Mouse (Mus musculus): ENCODE measurements around the gene Gm5148. TPM values are rescaled to one million over a fixed set of nuclear protein-coding genes. Genes with fewer than 3 reads are reported as not detected.

Gm5148 gene
- total and polyA plus RNA-seq, 2 experiments from 2014 or later, result 15.7 to 17.5 TPM

DNA sequence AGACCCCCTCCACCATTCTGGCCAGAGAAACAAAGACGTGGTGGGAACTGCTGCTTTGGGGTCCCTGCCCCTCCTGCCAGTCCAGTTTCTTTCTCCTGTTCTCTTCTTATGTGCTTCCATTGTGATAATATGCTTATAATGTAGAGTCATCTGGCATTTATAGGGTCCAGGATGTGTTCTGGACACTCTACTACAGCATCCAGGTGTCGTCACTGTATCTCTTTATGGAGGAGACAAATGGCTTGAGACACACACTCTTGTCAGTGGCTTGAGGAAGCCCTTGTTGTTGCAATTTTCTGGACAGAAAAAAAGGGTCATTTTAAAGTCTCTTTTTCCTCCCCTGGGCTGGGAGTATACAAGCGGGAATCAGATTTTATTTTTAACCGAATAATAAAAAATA lies 33.3 kb upstream of the Gm5148 start:
- DNase-seq (ENCODE audit: low spot score) (no peak), ATAC-seq (ENCODE audit: low FRiP score) (no peak)
- Histone ChIP-seq H3K36me3 (ENCODE audit: insufficient read depth, low read length) (no peaks in the 10 kb centered on the region), H3K4me2 (ENCODE audit: low read depth, low read length, poor library complexity, severe bottlenecking) (no peak overlapping the region), H3K27ac (ENCODE audit: low read depth, low read length) (no peak overlapping the region), H3K9ac (replicated peaks; ENCODE audit: low read length, poor library complexity, severe bottlenecking) (no peak overlapping the region), H3K27me3 (ENCODE audit: insufficient read depth, low read length) (no peaks in the 10 kb centered on the region), H3K4me3 (ENCODE audit: low read depth, low read length) (no peak overlapping the region), H3K4me1 (ENCODE audit: insufficient read depth, low read length) (peaks cover 5% of the 10 kb centered on the region; the same call in 1 of the 2 replicates), H3K9me3 (ENCODE audit: low read length) (no peaks in the 10 kb centered on the region)
- WGBS, result 36% methylated on average over 4 of the region's 4 CpGs
- TF ChIP-seq CTCF (IDR thresholded peaks at IDR 0.05), result no peak

DNA sequence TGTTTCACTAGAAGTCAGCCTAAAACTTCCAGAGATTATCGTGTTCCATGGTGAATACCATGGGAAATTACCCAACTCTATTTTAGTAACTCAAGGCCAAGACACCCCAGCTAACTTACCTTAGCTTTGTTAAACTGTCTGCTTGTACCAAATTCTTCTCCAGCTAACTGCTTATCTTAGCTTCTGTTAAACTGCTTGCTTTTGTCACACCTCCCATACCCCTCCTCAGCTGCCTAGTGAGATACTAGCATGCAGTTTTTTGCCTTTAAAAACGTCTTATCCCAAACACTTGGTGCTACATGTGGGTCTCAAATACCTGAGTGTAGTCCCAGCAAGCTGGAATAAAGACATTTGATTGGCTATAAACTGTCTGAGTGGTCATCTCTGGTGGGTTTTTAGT lies 31.7 kb upstream of the Gm5148 start:
- no peaks in the 10 kb centered on the region for H3K9me3 ChIP-seq (ENCODE audit: low read length)

DNA sequence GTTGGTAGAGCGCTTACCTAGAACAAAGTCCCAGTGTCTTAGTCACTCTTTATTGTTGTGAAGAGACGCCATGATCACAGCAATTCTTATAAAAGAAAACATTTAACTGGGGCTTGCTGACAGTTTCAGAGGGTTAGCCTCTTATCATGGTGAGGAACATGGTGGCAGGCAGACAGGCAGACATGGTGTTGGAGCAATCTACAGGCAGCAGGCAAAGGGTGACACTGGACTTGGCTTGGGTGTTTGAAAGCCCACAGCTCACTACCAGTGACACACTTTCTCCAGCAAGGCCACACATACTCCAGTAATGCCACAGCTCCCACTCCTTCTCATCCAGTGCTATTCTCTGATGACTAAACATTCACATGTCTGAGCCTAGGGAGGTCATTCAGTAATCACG lies 30.3 kb upstream of the Gm5148 start:
- no peak for DNase-seq (ENCODE audit: low spot score)
- 96% methylated on average over 3 of the region's 3 CpGs for WGBS

More for the DNA sequence above, 31.7 kb upstream of the Gm5148 start:
- 83% methylated on average over 2 of the region's 2 CpGs for WGBS
- H3K4me3 ChIP-seq (ENCODE audit: low read depth, low read length), result no peak overlapping the region
- H3K27me3 ChIP-seq (ENCODE audit: insufficient read depth, low read length), result no peaks in the 10 kb centered on the region
- DNase-seq (ENCODE audit: low spot score) (no peak), ATAC-seq (ENCODE audit: low FRiP score) (no peak)
- TF ChIP-seq CTCF (IDR thresholded peaks at IDR 0.05), result no peak
- H3K36me3 ChIP-seq (ENCODE audit: insufficient read depth, low read length), result no peaks in the 10 kb centered on the region
- peaks cover 5% of the 10 kb centered on the region; the same call in 1 of the 2 replicates for H3K4me1 ChIP-seq (ENCODE audit: insufficient read depth, low read length)
- H3K27ac ChIP-seq (ENCODE audit: low read depth, low read length), result no peak overlapping the region
- H3K9ac ChIP-seq (replicated peaks; ENCODE audit: low read length, poor library complexity, severe bottlenecking), result no peak overlapping the region
- H3K4me2 ChIP-seq (ENCODE audit: low read depth, low read length, poor library complexity, severe bottlenecking), result no peak overlapping the region

GRCm38 (mm10) chr3:37753148-37753547 lies 28.9 kb upstream of the Gm5148 start:
- 94% methylated on average over 3 of the region's 3 CpGs for WGBS

More for the DNA sequence above, 30.3 kb upstream of the Gm5148 start:
- ATAC-seq (ENCODE audit: low FRiP score), result no peak
- Histone ChIP-seq H3K9ac (replicated peaks; ENCODE audit: low read length, poor library complexity, severe bottlenecking) (no peak overlapping the region), H3K4me1 (ENCODE audit: insufficient read depth, low read length) (peaks cover 5% of the 10 kb centered on the region; the same call in 1 of the 2 replicates), H3K4me3 (ENCODE audit: low read depth, low read length) (no peak overlapping the region), H3K27ac (ENCODE audit: low read depth, low read length) (no peak overlapping the region), H3K4me2 (ENCODE audit: low read depth, low read length, poor library complexity, severe bottlenecking) (no peak overlapping the region), H3K27me3 (ENCODE audit: insufficient read depth, low read length) (no peaks in the 10 kb centered on the region), H3K9me3 (ENCODE audit: low read length) (no peaks in the 10 kb centered on the region), H3K36me3 (ENCODE audit: insufficient read depth, low read length) (no peaks in the 10 kb centered on the region)
- no peak for TF ChIP-seq CTCF (IDR thresholded peaks at IDR 0.05)

GRCm38 (mm10) chr3:37748002-37748733 lies 23.9 kb upstream of the Gm5148 start:
- DNase-seq (ENCODE audit: low spot score) (no peak), ATAC-seq (ENCODE audit: low FRiP score) (no peak)
- no peak overlapping the region for H3K4me2 ChIP-seq (ENCODE audit: low read depth, low read length, poor library complexity, severe bottlenecking)
- TF ChIP-seq CTCF (IDR thresholded peaks at IDR 0.05), result no peak
- no peak overlapping the region; the same call in 1 of the 2 replicates for H3K27ac ChIP-seq (ENCODE audit: low read depth, low read length)
- H3K4me3 ChIP-seq (ENCODE audit: low read depth, low read length), result no peak overlapping the region
- H3K9me3 ChIP-seq (ENCODE audit: low read length), result no peaks in the 10 kb centered on the region
- H3K36me3 ChIP-seq (ENCODE audit: insufficient read depth, low read length), result no peaks in the 10 kb centered on the region
- no peak overlapping the region for H3K9ac ChIP-seq (replicated peaks; ENCODE audit: low read length, poor library complexity, severe bottlenecking)
- H3K27me3 ChIP-seq (ENCODE audit: insufficient read depth, low read length), result no peaks in the 10 kb centered on the region
- H3K4me1 ChIP-seq (ENCODE audit: insufficient read depth, low read length), result no peaks in the 10 kb centered on the region
- 82% methylated on average over 16 of the region's 16 CpGs for WGBS

More at GRCm38 (mm10) chr3:37753148-37753547, 28.9 kb upstream of the Gm5148 start:
- H3K9ac ChIP-seq (replicated peaks; ENCODE audit: low read length, poor library complexity, severe bottlenecking), result no peak overlapping the region
- ATAC-seq (ENCODE audit: low FRiP score) (no peak), DNase-seq (ENCODE audit: low spot score) (no peak)
- no peaks in the 10 kb centered on the region for H3K9me3 ChIP-seq (ENCODE audit: low read length)
- no peaks in the 10 kb centered on the region for H3K27me3 ChIP-seq (ENCODE audit: insufficient read depth, low read length)
- no peak overlapping the region for H3K27ac ChIP-seq (ENCODE audit: low read depth, low read length)
- H3K4me3 ChIP-seq (ENCODE audit: low read depth, low read length), result no peak overlapping the region
- no peak overlapping the region for H3K4me2 ChIP-seq (ENCODE audit: low read depth, low read length, poor library complexity, severe bottlenecking)
- TF ChIP-seq CTCF (IDR thresholded peaks at IDR 0.05), result no peak
- no peaks in the 10 kb centered on the region for H3K36me3 ChIP-seq (ENCODE audit: insufficient read depth, low read length)
- H3K4me1 ChIP-seq (ENCODE audit: insufficient read depth, low read length), result 0 out of 2 replicates have a peak, but pooled peaks cover under 1% of the 10 kb centered on the region

- Histone ChIP-seq H3K9me3 (ENCODE audit: low read length) (no peaks in the 10 kb centered on the region), H3K4me1 (ENCODE audit: insufficient read depth, low read length) (no peaks in the 10 kb centered on the region), H3K36me3 (ENCODE audit: insufficient read depth, low read length) (no peaks in the 10 kb centered on the region), H3K4me2 (ENCODE audit: low read depth, low read length, poor library complexity, severe bottlenecking) (no peak overlapping the region), H3K27me3 (ENCODE audit: insufficient read depth, low read length) (no peaks in the 10 kb centered on the region), H3K27ac (ENCODE audit: low read depth, low read length) (no peak overlapping the region), H3K4me3 (ENCODE audit: low read depth, low read length) (no peak overlapping the region), H3K9ac (replicated peaks; ENCODE audit: low read length, poor library complexity, severe bottlenecking) (no peak overlapping the region)
- TF ChIP-seq CTCF (IDR thresholded peaks at IDR 0.05), result no peak
- WGBS, result 89% methylated on average over 9 of the region's 9 CpGs
- ATAC-seq (ENCODE audit: low FRiP score), result no peak
- no peak for DNase-seq (ENCODE audit: low spot score)
Observed at GRCm38 (mm10) chr3:37747258-37748001, 23.1 kb upstream of the Gm5148 start.

Measured in midbrain, postnatal 0 days (tissue).